Mouse (Mus musculus): ENCODE measurements around the gene Ly6g5c. TPM values are rescaled to one million over a fixed set of nuclear protein-coding genes. Genes with fewer than 3 reads are reported as not detected.

Ly6g5c gene
- not detected in 2 replicates for polyA plus RNA-seq (2016; fragmentation: Nextera tagmentation; extraction: Ambion mirVana)

- Histone ChIP-seq H3K27ac (no peak within 1 kb of the TSS), H3K4me3 (no peak within 1 kb of the TSS), H3K4me2 (replicated peaks) (no peak within 1 kb of the TSS), H3K4me1 (no peaks in the 10 kb centered on the region; the same call in 1 of the 2 replicates), H3K36me3 (peaks cover 7% of the 10 kb centered on the region), H3K9me3 (no peaks in the 10 kb centered on the region), H3K9ac (no peak within 1 kb of the TSS), H3K27me3 (replicated peaks) (no peaks in the 10 kb centered on the region)
- no peak for ATAC-seq (ENCODE audit: low FRiP score, low read depth)
- 80% methylated on average over 6 of the region's 6 CpGs for WGBS
Measured at GRCm38 (mm10) chr17:35108097-35108496, at the start of gene Ly6g5c. Ly6g5c (plus strand) TSS chr17:35108279.

- 0 out of 2 replicates have a peak, but pooled peaks have one; percentile 0 for ATAC-seq (ENCODE audit: low FRiP score, low read depth)
- Histone ChIP-seq H3K4me2 (replicated peaks) (peak overlapping the region; percentile 94), H3K36me3 (peaks cover 56% of the 10 kb centered on the region), H3K4me3 (no peak overlapping the region), H3K4me1 (peaks cover 21% of the 10 kb centered on the region), H3K9ac (0 out of 2 replicates have a peak overlapping the region, but pooled peaks have one; percentile 13), H3K9me3 (no peaks in the 10 kb centered on the region), H3K27ac (no peak overlapping the region), H3K27me3 (replicated peaks) (no peaks in the 10 kb centered on the region)
- 70% methylated on average over 9 of the region's 9 CpGs for WGBS
Measured at GRCm38 (mm10) chr17:35058316-35058715, 49.8 kb upstream of the Ly6g5c start.

- under 1% methylated on average over 57 of the region's 57 CpGs for WGBS
- H3K36me3 ChIP-seq: peaks cover 50% of the 10 kb centered on the region
Measured at GRCm38 (mm10) chr17:35058911-35059892, 48.9 kb upstream of the Ly6g5c start, which contains the start of gene Ddah2. Ddah2 (plus strand) TSS chr17:35059035.

GRCm38 (mm10) chr17:35060071-35060470, 48.0 kb upstream of the Ly6g5c start:
- Histone ChIP-seq H3K9ac (peak overlapping the region; percentile 86), H3K27ac (no peak overlapping the region), H3K4me2 (replicated peaks) (peak overlapping the region; percentile 94), H3K9me3 (no peaks in the 10 kb centered on the region), H3K36me3 (peaks cover 46% of the 10 kb centered on the region), H3K4me1 (peaks cover 29% of the 10 kb centered on the region), H3K4me3 (peak overlapping the region; percentile 80), H3K27me3 (replicated peaks) (0 out of 2 replicates have a peak, but pooled peaks cover 4% of the 10 kb centered on the region)
- ATAC-seq (ENCODE audit: low FRiP score, low read depth): 0 out of 2 replicates have a peak, but pooled peaks have one; percentile 0
- 23% methylated on average over 14 of the region's 14 CpGs for WGBS

More at GRCm38 (mm10) chr17:35058911-35059892, 48.9 kb upstream of the Ly6g5c start, which contains the start of gene Ddah2:
- peaks cover 23% of the 10 kb centered on the region for H3K4me1 ChIP-seq
- H3K9me3 ChIP-seq: no peaks in the 10 kb centered on the region
- H3K9ac ChIP-seq: peak within 1 kb of the TSS; percentile 86
- H3K4me2 ChIP-seq (replicated peaks): peak within 1 kb of the TSS; percentile 94
- H3K4me3 ChIP-seq: peak within 1 kb of the TSS; percentile 80
- 0 out of 2 replicates have a peak, but pooled peaks cover 3% of the 10 kb centered on the region for H3K27me3 ChIP-seq (replicated peaks)
- ATAC-seq (ENCODE audit: low FRiP score, low read depth): peak; percentile 93
- peak within 1 kb of the TSS; percentile 75 for H3K27ac ChIP-seq

- ATAC-seq (ENCODE audit: low FRiP score, low read depth): no peak
- peak overlapping the region; percentile 94 for H3K4me2 ChIP-seq (replicated peaks)
- no peak overlapping the region for H3K27ac ChIP-seq
- peaks cover 36% of the 10 kb centered on the region for H3K4me1 ChIP-seq
- peaks cover 11% of the 10 kb centered on the region for H3K27me3 ChIP-seq (replicated peaks)
- H3K9ac ChIP-seq: peak overlapping the region; percentile 86; the same call in 1 of the 2 replicates
- peaks cover 39% of the 10 kb centered on the region for H3K36me3 ChIP-seq
- no peaks in the 10 kb centered on the region for H3K9me3 ChIP-seq
- H3K4me3 ChIP-seq: peak overlapping the region; percentile 80; the same call in 1 of the 2 replicates
- 57% methylated on average over 22 of the region's 22 CpGs for WGBS
Measured at GRCm38 (mm10) chr17:35060737-35061297, 47.3 kb upstream of the Ly6g5c start.

GRCm38 (mm10) chr17:35061299-35061698, 46.8 kb upstream of the Ly6g5c start:
- H3K27me3 ChIP-seq (replicated peaks): peaks cover 16% of the 10 kb centered on the region
- H3K9ac ChIP-seq: no peak overlapping the region; the same call in 1 of the 2 replicates
- peak overlapping the region; percentile 94 for H3K4me2 ChIP-seq (replicated peaks)
- WGBS: 85% methylated on average over 8 of the region's 8 CpGs
- H3K4me3 ChIP-seq: no peak overlapping the region
- no peak for ATAC-seq (ENCODE audit: low FRiP score, low read depth)
- peaks cover 37% of the 10 kb centered on the region for H3K4me1 ChIP-seq
- peaks cover 35% of the 10 kb centered on the region for H3K36me3 ChIP-seq
- H3K27ac ChIP-seq: no peak overlapping the region
- H3K9me3 ChIP-seq: no peaks in the 10 kb centered on the region

GRCm38 (mm10) chr17:35063466-35063865, 44.6 kb upstream of the Ly6g5c start:
- H3K27ac ChIP-seq: no peak overlapping the region
- H3K9me3 ChIP-seq: no peaks in the 10 kb centered on the region
- H3K9ac ChIP-seq: no peak overlapping the region
- 82% methylated on average over 3 of the region's 3 CpGs for WGBS
- ATAC-seq (ENCODE audit: low FRiP score, low read depth): no peak
- peaks cover 27% of the 10 kb centered on the region for H3K36me3 ChIP-seq
- peaks cover 26% of the 10 kb centered on the region for H3K27me3 ChIP-seq (replicated peaks)
- H3K4me1 ChIP-seq: peaks cover 34% of the 10 kb centered on the region
- H3K4me3 ChIP-seq: no peak overlapping the region
- H3K4me2 ChIP-seq (replicated peaks): no peak overlapping the region

GRCm38 (mm10) chr17:35064378-35064877, 43.7 kb upstream of the Ly6g5c start:
- H3K9ac ChIP-seq: no peak overlapping the region
- peaks cover 26% of the 10 kb centered on the region for H3K27me3 ChIP-seq (replicated peaks)

GRCm38 (mm10) chr17:35064951-35065947, 42.8 kb upstream of the Ly6g5c start, which contains the start of gene Ly6g6c:
Ly6g6c (plus strand) TSS chr17:35065388.
- Histone ChIP-seq H3K4me2 (replicated peaks) (peak within 1 kb of the TSS; percentile 61), H3K27me3 (replicated peaks) (peaks cover 26% of the 10 kb centered on the region), H3K4me1 (peaks cover 24% of the 10 kb centered on the region), H3K9ac (peak within 1 kb of the TSS; percentile 40; the same call in 1 of the 2 replicates), H3K4me3 (peak within 1 kb of the TSS; percentile 26), H3K36me3 (peaks cover 27% of the 10 kb centered on the region), H3K9me3 (no peaks in the 10 kb centered on the region), H3K27ac (no peak within 1 kb of the TSS)
- WGBS: 2% methylated on average over 48 of the region's 48 CpGs
- no peak for ATAC-seq (ENCODE audit: low FRiP score, low read depth)

More at GRCm38 (mm10) chr17:35064378-35064877, 43.7 kb upstream of the Ly6g5c start:
- no peak for ATAC-seq (ENCODE audit: low FRiP score, low read depth)
- Histone ChIP-seq H3K9me3 (no peaks in the 10 kb centered on the region), H3K27ac (no peak overlapping the region), H3K4me1 (peaks cover 31% of the 10 kb centered on the region), H3K36me3 (peaks cover 27% of the 10 kb centered on the region), H3K4me3 (peak overlapping the region; percentile 26; the same call in 1 of the 2 replicates), H3K4me2 (replicated peaks) (peak overlapping the region; percentile 61)
- 32% methylated on average over 10 of the region's 10 CpGs for WGBS

GRCm38 (mm10) chr17:35066084-35066483, 42.0 kb upstream of the Ly6g5c start, which contains the start of gene Mpig6b:
Mpig6b (minus strand) TSS chr17:35066184.
- Histone ChIP-seq H3K4me3 (peak within 1 kb of the TSS; percentile 26), H3K27ac (no peak within 1 kb of the TSS), H3K36me3 (peaks cover 21% of the 10 kb centered on the region), H3K4me1 (peaks cover 16% of the 10 kb centered on the region), H3K4me2 (replicated peaks) (peak within 1 kb of the TSS; percentile 61), H3K27me3 (replicated peaks) (peaks cover 26% of the 10 kb centered on the region), H3K9me3 (no peaks in the 10 kb centered on the region), H3K9ac (peak within 1 kb of the TSS; percentile 40; the same call in 1 of the 2 replicates)
- 49% methylated on average over 10 of the region's 10 CpGs for WGBS
- ATAC-seq (ENCODE audit: low FRiP score, low read depth): no peak

Data from neural tube, embryonic 12.5 days (tissue).